20 mouse cellular contexts compared by ENCODE assay signal in the genomic region with DNA sequence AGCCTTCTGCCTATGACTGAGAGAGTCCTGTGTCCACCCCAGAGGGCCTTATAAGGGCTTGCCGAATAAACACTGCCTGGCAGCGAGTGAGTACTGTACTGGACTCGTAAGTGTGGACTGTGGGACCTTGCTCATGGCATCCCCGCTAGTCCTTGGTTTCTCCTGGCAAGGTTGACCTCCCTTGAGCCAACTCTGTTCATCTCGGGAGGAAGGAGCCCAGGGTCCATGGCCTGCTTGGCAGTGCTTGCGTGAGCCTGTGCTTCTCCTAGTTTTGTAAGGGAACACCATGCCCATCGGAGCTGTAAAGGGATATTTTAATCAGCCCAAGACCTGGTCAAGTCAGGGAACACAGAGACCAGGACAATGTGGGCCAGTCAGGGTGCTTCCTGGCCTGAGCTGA. TPM values are rescaled to one million over a fixed set of nuclear protein-coding genes. Genes with fewer than 3 reads are reported as not detected.
DNase-seq lines count a peak whose midpoint lies in the region; ATAC-seq and TF ChIP-seq lines count a peak whose summit lies in the region.
"Had no signal": no experiment of that assay in that cellular context is flagged by ENCODE, and none has a peak within 500 bp of the region (broad histone marks: within the 10 kb centered on the region; RNA-seq: fewer than 3 reads in every experiment).

No protein-coding gene starts in this region.

- H3K27ac ChIP-seq in heart, embryonic 15.5 days, result 0 out of 2 replicates have a peak overlapping the region, but pooled peaks have one; percentile 1
- H3K27ac ChIP-seq in heart, embryonic 16.5 days (ENCODE audit: low read length), result no peak overlapping the region
- H3K27ac ChIP-seq: embryonic facial prominence, embryonic 12.5 days; hindbrain, embryonic 15.5 days; kidney, embryonic 15.5 days had no signal

- no peak for ATAC-seq in heart, embryonic 15.5 days (replicated peaks; ENCODE audit: insufficient number of reproducible peaks, insufficient read depth, low FRiP score, low read depth)
- no peak for ATAC-seq in heart, embryonic 16.5 days (replicated peaks; ENCODE audit: extremely low read depth, insufficient read depth, low FRiP score)
- no peak for ATAC-seq in activated CD4-positive, CD25-positive, alpha-beta regulatory T cell, adult 4 months
- ATAC-seq: forebrain, postnatal 0 days; intestine, embryonic 16.5 days; Patski had no signal

- DNase-seq in gastrocnemius, adult 8-10 months (ENCODE audit: low spot score in 2 of 2), result peak; percentile 31 to 40
- no peak for DNase-seq in gastrocnemius, postnatal 4 days (ENCODE audit: low spot score in 2 of 2)
- DNase-seq in heart, postnatal 4 days, result no peak
- DNase-seq: cerebellum, postnatal 36 days; forebrain, postnatal 0 days; layer of hippocampus, postnatal 36 days; left cerebral cortex, postnatal 4 days; lung, embryonic 14.5 days; midbrain, embryonic 14.5 days; retina, postnatal 1 day had no signal

- TF ChIP-seq CTCF in E14TG2a.4 (conservative IDR thresholded peaks at IDR 0.05; ENCODE audit: low read length), result no peak

- WGBS in heart, embryonic 15.5 days, result 79% methylated on average over 7 of the region's 7 CpGs
- WGBS in heart, embryonic 16.5 days, result 75% methylated on average over 7 of the region's 7 CpGs

- peaks cover 95% of the 10 kb centered on the region for H3K4me1 ChIP-seq in heart, embryonic 15.5 days (replicated peaks)
- peaks cover 93% of the 10 kb centered on the region for H3K4me1 ChIP-seq in E14TG2a.4 (replicated peaks; ENCODE audit: low read depth, low read length)
- peaks cover 62% of the 10 kb centered on the region for H3K4me1 ChIP-seq in heart, embryonic 16.5 days (ENCODE audit: control insufficient read depth, insufficient read depth, low read length)

- H3K9ac ChIP-seq in heart, embryonic 15.5 days, result no peak overlapping the region
- H3K9ac ChIP-seq in heart, embryonic 16.5 days (ENCODE audit: low read length), result peak overlapping the region; percentile 27; the same call in 1 of the 2 replicates
- H3K9ac ChIP-seq: embryonic facial prominence, embryonic 12.5 days; forebrain, postnatal 0 days; hindbrain, embryonic 15.5 days; kidney, embryonic 15.5 days; lung, embryonic 14.5 days had no signal

- H3K36me3 ChIP-seq in heart, embryonic 15.5 days, result no peaks in the 10 kb centered on the region
- H3K36me3 ChIP-seq in E14TG2a.4 (ENCODE audit: insufficient read depth, low read length), result no peaks in the 10 kb centered on the region
- no peaks in the 10 kb centered on the region for H3K36me3 ChIP-seq in heart, embryonic 16.5 days (ENCODE audit: control insufficient read depth, insufficient read depth)
- H3K36me3 ChIP-seq: embryonic facial prominence, embryonic 12.5 days; hindbrain, embryonic 15.5 days; kidney, embryonic 15.5 days had no signal

- H3K9me3 ChIP-seq in heart, embryonic 15.5 days (replicated peaks), result no peaks in the 10 kb centered on the region
- H3K9me3 ChIP-seq in E14TG2a.4 (ENCODE audit: low read length), result no peaks in the 10 kb centered on the region
- no peaks in the 10 kb centered on the region for H3K9me3 ChIP-seq in heart, embryonic 16.5 days (replicated peaks; ENCODE audit: control insufficient read depth, low read length)
- H3K9me3 ChIP-seq: embryonic facial prominence, embryonic 12.5 days; hindbrain, embryonic 15.5 days; kidney, embryonic 15.5 days had no signal

- H3K4me2 ChIP-seq in heart, embryonic 15.5 days, result no peak overlapping the region
- H3K4me2 ChIP-seq in heart, embryonic 16.5 days (ENCODE audit: low read depth, low read length), result no peak overlapping the region
- H3K4me2 ChIP-seq: embryonic facial prominence, embryonic 12.5 days; hindbrain, embryonic 15.5 days; kidney, embryonic 15.5 days; liver, embryonic 11.5 days; lung, embryonic 14.5 days had no signal

- no peak overlapping the region for H3K4me3 ChIP-seq in heart, embryonic 15.5 days
- H3K4me3 ChIP-seq in E14TG2a.4 (replicated peaks; ENCODE audit: low read length), result peak overlapping the region; percentile 54; the same call in 1 of the 2 replicates
- H3K4me3 ChIP-seq in heart, embryonic 16.5 days (ENCODE audit: low read length), result no peak overlapping the region
- H3K4me3 ChIP-seq: embryonic facial prominence, embryonic 12.5 days; hindbrain, embryonic 15.5 days; kidney, embryonic 15.5 days had no signal

- H3K27me3 ChIP-seq in heart, embryonic 15.5 days, result no peaks in the 10 kb centered on the region
- no peaks in the 10 kb centered on the region for H3K27me3 ChIP-seq in E14TG2a.4 (ENCODE audit: insufficient read depth, low read length)
- no peaks in the 10 kb centered on the region for H3K27me3 ChIP-seq in heart, embryonic 16.5 days (ENCODE audit: control insufficient read depth, insufficient read depth, low read length)
- H3K27me3 ChIP-seq: embryonic facial prominence, embryonic 12.5 days; hindbrain, embryonic 15.5 days; kidney, embryonic 15.5 days; Patski had no signal

RNA-seq across cellular contexts. Expression of a gene that starts 54.2 kb away (rescaled TPM):
- 10 to 100 TPM; 38.2 to 71.8 (median 40.3) TPM for total RNA-seq in gastrocnemius, adult 8-10 months (2022)
- total RNA-seq in gastrocnemius, postnatal 4 days (2021), result 10 to 100 TPM; 72.7 to 80.4 TPM
- polyA plus RNA-seq in heart, embryonic 15.5 days (2015; fragmentation: Nextera tagmentation; extraction: Ambion mirVana), result 44.0 and 46.9 TPM in 2 replicates
- 10 to 100 TPM; 54.6 to 55.2 TPM for total RNA-seq in heart, postnatal 4 days (2021)
- 27.1 and 32.9 TPM in 2 replicates for polyA plus RNA-seq in heart, embryonic 16.5 days (2015; fragmentation: Nextera tagmentation; extraction: Ambion mirVana)
- polyA plus RNA-seq in activated CD4-positive, CD25-positive, alpha-beta regulatory T cell, adult 4 months (2017; shearing (Covaris generic)), result under 1 TPM; 0.26 to 0.68 TPM

Comparison
In these comparisons a context has a peak if more than half of its experiments do, and no peak if none do; other contexts are left out.
1. DNase-seq: peak in gastrocnemius, adult 8-10 months (2 of 2); none in gastrocnemius, postnatal 4 days (0 of 2) and heart, postnatal 4 days (single experiment).